Mouse (Mus musculus): ENCODE results near the gene Sft2d1. TPM values are rescaled to one million over a fixed set of nuclear protein-coding genes. Genes with fewer than 3 reads are reported as not detected.

Sft2d1 gene
- polyA plus RNA-seq, 3 experiments from 2014 or later, result 111 to 145 (median 111) TPM

- ATAC-seq, result no peak
Measured at GRCm38 (mm10) chr17:8361281-8362103, 50.6 kb downstream of the Sft2d1 start.

GRCm38 (mm10) chr17:8367514-8368480 is 56.9 kb downstream of the Sft2d1 start:
- no peak for ATAC-seq

- no peak for ATAC-seq
Measured at GRCm38 (mm10) chr17:8368570-8368969, 57.7 kb downstream of the Sft2d1 start.

- no peak for ATAC-seq
Measured at GRCm38 (mm10) chr17:8369171-8369570, 58.3 kb downstream of the Sft2d1 start.

GRCm38 (mm10) chr17:8370634-8371229 is 59.8 kb downstream of the Sft2d1 start:
- no peak for ATAC-seq

- peak; percentile 72 for ATAC-seq
Measured at GRCm38 (mm10) chr17:8371834-8372233, 60.9 kb downstream of the Sft2d1 start.

GRCm38 (mm10) chr17:8372286-8373046 is 61.6 kb downstream of the Sft2d1 start:
- peak; percentile 78 for ATAC-seq

Other genes with a start within 250 kb of the Sft2d1 start
- gene Gm49673, start 163.3 kb upstream of the Sft2d1 start, polyA plus RNA-seq (2017; shearing (Covaris generic)), result under 1 TPM in 1 of 3 experiments, not detected in 2; 0.26 TPM
- 10 to 100 TPM; 41.7 to 52.1 (median 51.3) TPM for gene Rnaset2a, start 163.0 kb upstream of the Sft2d1 start, polyA plus RNA-seq (2017; shearing (Covaris generic))
- 10 to 100 TPM; 22.8 to 31.0 (median 24.2) TPM for gene Fgfr1op, start 145.6 kb upstream of the Sft2d1 start, polyA plus RNA-seq (2017; shearing (Covaris generic))
- gene Ccr6, start 75.1 kb upstream of the Sft2d1 start, polyA plus RNA-seq (2017; shearing (Covaris generic)), result 100 to 1,000 TPM in 2 of 3 experiments, 10 to 100 TPM in 1; 42.1 to 112 (median 100) TPM
- gene Mpc1, start 28.2 kb upstream of the Sft2d1 start, polyA plus RNA-seq (2017; shearing (Covaris generic)), result 100 to 1,000 TPM; 178 to 199 (median 188) TPM
- gene Prr18, start 26.4 kb downstream of the Sft2d1 start, polyA plus RNA-seq (2017; shearing (Covaris generic)), result under 1 TPM in 1 of 3 experiments, not detected in 2; 0.25 TPM
- 1 to 10 TPM in 2 of 3 experiments, under 1 TPM in 1; 0.44 to 2.0 (median 1.4) TPM for gene T2, start 44.9 kb downstream of the Sft2d1 start, polyA plus RNA-seq (2017; shearing (Covaris generic))
- not detected for gene T, start 123.3 kb downstream of the Sft2d1 start, polyA plus RNA-seq (2017; shearing (Covaris generic))
- not detected for gene Pde10a, start 214.3 kb downstream of the Sft2d1 start, polyA plus RNA-seq (2017; shearing (Covaris generic))